Mouse (Mus musculus): Measurements from ENCODE around the gene Aldh3b1. TPM values are rescaled to one million over a fixed set of nuclear protein-coding genes. Genes with fewer than 3 reads are reported as not detected.

Gene Aldh3b1
- total RNA-seq, 2 experiments from 2014 or later = 3.5 to 4.4 TPM

DNA sequence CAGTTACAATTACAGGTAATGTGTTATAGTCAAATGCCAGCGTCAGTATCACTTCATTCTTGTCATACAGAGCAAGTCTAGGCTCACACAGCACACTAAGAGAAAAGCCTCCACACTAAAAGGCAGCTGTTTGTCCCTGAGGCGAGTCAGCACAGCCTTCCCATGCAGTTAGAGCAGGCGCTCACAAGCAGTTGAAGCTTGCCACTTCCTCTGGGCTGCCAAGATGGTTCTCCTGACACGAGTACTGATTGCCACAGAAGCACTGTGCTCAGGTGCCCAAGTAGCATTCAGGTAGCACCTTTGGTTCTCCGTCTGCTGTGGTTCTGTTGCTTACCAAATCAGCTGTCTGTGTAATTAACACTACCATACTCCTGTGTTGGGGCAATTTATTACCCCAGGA, 40.5 kb downstream of the Aldh3b1 start:
- DNase-seq (ENCODE audit: extremely low spot score in 1 of 2, low spot score in 1 of 2) = no peak

DNA sequence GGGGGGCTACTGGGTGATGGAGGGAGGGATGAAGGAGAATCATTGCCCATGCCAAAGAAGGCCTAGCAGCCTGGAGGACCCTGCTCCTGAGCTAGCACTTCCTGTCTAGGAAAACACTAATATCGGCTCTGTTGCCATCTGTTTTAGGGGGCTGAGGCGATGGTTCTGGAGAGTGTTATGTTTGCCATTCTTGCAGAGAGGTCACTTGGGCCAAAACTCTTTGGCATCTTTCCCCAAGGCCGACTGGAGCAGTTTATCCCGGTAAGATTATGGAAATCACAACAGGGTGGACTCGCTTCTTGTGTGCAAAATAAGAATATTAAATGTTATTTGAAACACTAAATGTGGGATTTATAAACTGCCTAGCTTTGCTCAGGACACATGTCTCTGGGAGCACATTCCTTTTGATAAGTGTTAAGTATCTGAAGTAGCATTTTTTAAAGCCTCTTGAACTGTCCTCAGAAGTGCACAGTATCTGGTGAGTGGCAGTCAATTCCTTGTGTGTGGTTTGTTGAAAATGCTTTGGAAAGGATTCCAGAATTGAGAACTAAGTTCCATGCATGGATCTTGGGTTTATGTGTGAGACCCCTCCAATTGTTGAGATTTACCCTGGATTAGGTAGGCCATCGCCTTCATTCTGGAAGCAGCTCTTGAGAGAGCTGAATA, 45.1 kb downstream of the Aldh3b1 start:
- no peak for DNase-seq (ENCODE audit: extremely low spot score in 1 of 2, low spot score in 1 of 2)

DNA sequence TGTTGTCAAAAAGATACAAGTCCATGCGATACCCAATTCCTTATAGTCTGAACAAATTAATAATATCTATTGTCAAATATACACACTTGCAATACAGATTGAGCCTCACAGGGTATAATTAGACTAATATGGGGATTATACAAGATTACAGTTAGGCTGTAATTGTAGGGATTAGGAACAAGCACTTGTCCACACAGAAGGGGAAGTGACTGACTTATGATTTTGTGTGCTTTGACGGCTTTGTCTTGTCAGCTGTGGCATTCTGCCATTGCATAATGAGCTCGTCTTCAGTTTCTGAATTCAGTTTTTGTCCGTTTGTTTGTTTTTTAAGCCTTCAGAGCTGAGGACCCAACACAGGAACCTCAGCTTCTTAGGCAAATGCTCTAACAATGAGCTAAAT, 47.4 kb downstream of the Aldh3b1 start:
- no peak for DNase-seq (ENCODE audit: extremely low spot score in 1 of 2, low spot score in 1 of 2)

DNA sequence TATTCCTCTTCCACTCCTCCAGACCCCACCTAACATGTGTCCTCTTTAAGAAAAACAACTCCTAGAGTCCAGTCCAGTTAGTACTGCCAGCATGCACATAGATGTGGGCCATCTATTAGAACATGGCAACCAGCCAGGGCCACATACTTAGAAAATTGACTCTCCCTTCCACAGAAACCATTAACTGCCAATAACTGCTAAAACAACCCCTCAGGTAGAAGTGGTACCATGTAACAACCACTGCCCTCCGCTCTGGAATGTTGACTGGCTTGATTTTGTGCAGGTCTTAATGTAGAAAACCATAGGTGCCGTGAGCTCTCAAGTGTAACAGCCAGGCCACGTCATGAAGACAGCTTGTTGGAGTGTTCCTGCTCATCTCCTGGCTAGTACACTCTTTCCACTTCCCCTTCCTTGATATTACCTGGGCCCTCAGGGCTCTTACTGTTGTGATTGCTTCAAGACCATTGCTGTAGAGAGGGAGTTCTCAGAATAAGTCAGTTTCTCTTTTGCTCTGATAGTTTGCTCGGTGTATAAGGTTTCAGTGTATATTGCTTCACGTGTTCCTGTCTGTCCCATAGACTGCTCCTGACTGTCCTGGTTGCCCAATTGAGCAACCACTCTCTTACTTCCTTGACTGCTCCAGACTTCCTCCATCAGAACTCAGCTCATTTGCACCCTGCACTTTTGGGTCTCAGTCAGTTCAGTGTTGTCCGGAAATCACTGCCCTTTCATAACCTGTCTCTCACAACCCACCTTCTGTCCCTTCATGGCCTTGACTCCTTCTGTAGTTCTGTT, 49.4 kb downstream of the Aldh3b1 start:
- no peak for DNase-seq (ENCODE audit: extremely low spot score in 1 of 2, low spot score in 1 of 2)

DNA sequence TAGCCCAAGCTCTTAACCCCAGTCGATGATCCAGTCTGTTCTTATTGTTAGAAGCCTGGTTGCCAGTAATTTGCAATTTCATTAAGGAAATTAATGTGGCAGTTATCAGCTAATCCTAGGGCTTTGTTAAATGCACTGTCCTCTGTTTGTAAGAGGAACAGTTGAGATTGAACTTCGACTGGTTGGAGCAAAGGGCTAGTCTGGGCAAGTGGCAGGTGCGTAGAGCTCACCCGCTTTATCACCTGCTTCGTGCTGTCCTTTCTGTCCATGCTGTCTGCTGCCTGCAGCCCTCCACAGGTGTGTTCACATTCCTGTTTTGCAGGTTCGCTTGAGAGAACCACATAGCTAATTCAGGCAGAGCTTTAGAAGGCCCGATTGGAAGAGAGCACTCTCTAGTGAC, 54.6 kb downstream of the Aldh3b1 start:
- no peak for DNase-seq (ENCODE audit: extremely low spot score in 1 of 2, low spot score in 1 of 2)

DNA sequence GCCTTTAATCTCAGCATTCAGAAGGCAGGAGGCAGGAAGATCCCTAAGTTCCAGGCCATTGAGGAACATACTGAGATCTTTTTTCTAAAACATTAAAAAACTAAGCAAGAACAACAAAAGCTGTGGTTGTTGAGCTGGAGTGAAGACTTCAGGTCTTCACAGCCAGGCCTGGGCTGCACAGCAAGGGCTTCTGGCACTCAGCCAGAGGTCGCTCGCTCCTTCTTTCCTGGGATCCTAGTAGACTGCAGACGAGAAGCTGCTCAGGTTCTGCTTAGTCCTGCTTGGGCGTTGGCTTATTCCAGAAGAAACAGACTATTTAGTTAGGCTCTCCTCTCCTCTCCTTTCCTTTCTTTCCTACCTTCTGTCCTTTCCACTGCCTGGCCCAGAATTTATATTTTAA, 57.2 kb downstream of the Aldh3b1 start:
- DNase-seq (ENCODE audit: extremely low spot score in 1 of 2, low spot score in 1 of 2) = no peak

DNA sequence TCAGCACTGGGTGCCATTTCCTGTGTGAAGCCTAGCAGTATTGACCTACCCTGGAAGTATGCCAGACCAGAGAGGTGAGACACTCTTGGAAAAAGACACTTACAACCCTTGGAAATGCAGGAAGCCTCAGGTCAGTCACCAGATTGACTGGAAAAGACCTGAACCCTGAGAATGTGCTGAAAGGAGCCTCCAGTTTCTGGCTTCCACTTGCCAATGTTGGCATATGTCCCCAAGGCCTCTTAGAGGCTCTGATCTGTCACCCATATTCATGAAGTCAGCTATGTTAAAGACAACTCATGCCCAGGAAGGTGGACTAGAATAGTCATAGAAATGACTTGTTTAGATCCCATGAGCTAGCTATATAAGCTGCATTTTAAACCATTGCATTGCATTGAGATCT, 58.1 kb downstream of the Aldh3b1 start:
- DNase-seq (ENCODE audit: extremely low spot score in 1 of 2, low spot score in 1 of 2) = no peak

DNA sequence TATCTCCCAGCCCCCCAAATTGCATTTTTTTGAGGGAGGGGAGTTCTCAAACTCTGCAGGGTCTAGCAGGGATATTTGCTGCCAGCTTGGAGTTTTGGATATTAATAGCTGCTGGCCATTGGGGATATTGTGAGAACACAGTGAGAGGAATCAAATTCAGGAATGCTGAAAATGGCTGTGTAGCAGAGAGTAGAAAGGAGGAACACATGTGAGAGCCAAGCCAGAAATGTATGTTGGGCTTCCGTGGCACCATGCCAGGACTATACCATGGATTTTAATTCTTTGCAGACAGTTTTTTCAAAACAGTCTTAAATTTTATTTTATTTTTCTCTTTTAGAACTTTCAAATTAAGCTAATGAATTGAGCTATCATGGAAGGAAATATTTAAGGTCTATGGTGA, 61.3 kb downstream of the Aldh3b1 start:
- DNase-seq (ENCODE audit: extremely low spot score in 1 of 2, low spot score in 1 of 2) = no peak

DNA sequence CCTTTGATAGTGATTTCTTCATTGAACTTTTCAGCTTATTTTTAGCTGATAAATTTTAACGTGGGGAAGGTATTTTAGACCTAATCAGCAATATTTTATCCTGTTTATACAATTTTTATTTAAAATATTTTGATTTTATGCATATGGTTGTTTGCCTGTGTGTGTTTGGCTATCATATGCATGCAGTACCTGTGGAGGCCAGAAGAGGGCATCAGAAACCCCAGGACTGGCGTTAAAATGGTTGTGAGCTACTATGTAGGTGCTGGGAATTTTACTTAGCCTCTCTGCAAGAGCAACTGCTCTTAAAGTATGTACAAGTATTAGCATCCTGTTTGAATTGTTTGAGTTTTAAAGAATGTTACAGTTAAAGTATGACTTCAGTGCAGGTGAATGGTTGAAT, 64.6 kb downstream of the Aldh3b1 start:
- no peak for DNase-seq (ENCODE audit: extremely low spot score in 1 of 2, low spot score in 1 of 2)

Other genes with a start within 250 kb of the Aldh3b1 start
- gene Lrp5, start 243.2 kb downstream of the Aldh3b1 start, total RNA-seq (2021) = 10 to 100 TPM; 10.3 to 10.9 TPM
- gene 1810055G02Rik, start 221.5 kb downstream of the Aldh3b1 start, total RNA-seq (2021) = 10 to 100 TPM; 28.3 to 28.6 TPM
- gene Kmt5b, start 162.4 kb downstream of the Aldh3b1 start, total RNA-seq (2021) = 10 to 100 TPM; 51.6 to 55.2 TPM
- 10 to 100 TPM; 78.4 to 97.2 TPM for gene Chka, start 78.0 kb downstream of the Aldh3b1 start, total RNA-seq (2021)
- 10 to 100 TPM; 17.3 to 21.5 TPM for gene Tcirg1, start 22.7 kb downstream of the Aldh3b1 start, total RNA-seq (2021)
- 100 to 1,000 TPM; 134 to 151 TPM for gene Ndufs8, start 17.0 kb downstream of the Aldh3b1 start, total RNA-seq (2021)
- gene Unc93b1, start 5.4 kb upstream of the Aldh3b1 start, total RNA-seq (2021) = 10 to 100 TPM; 16.7 to 20.6 TPM
- gene Aldh3b3, start 28.8 kb upstream of the Aldh3b1 start, total RNA-seq (2021) = not detected
- 1 to 10 TPM in 1 of 2 experiments, under 1 TPM in 1; 0.81 to 1.2 TPM for gene Aldh3b2, start 42.5 kb upstream of the Aldh3b1 start, total RNA-seq (2021)
- gene Acy3, start 56.8 kb upstream of the Aldh3b1 start, total RNA-seq (2021) = 1 to 10 TPM; 2.0 to 2.5 TPM
- gene Tbx10, start 62.9 kb upstream of the Aldh3b1 start, total RNA-seq (2021) = not detected
- 10 to 100 TPM in 1 of 2 experiments, 1 to 10 TPM in 1; 9.9 to 10.2 TPM for gene Nudt8, start 70.8 kb upstream of the Aldh3b1 start, total RNA-seq (2021)
- 1 to 10 TPM; 1.1 to 1.4 TPM for gene Gm49405, start 70.8 kb upstream of the Aldh3b1 start, total RNA-seq (2021)
- 1 to 10 TPM; 2.4 to 3.3 TPM for gene Doc2g, start 73.5 kb upstream of the Aldh3b1 start, total RNA-seq (2021)
- gene Ndufv1, start 83.0 kb upstream of the Aldh3b1 start, total RNA-seq (2021) = 100 to 1,000 TPM; 222 to 263 TPM
- 100 to 1,000 TPM; 343 to 385 TPM for gene Gstp1, start 108.2 kb upstream of the Aldh3b1 start, total RNA-seq (2021)
- gene Gstp2, start 116.2 kb upstream of the Aldh3b1 start, total RNA-seq (2021) = 10 to 100 TPM; 35.5 to 41.9 TPM
- not detected for gene Gstp3, start 129.8 kb upstream of the Aldh3b1 start, total RNA-seq (2021)
- not detected for gene Cabp2, start 151.8 kb upstream of the Aldh3b1 start, total RNA-seq (2021)
- gene Cdk2ap2, start 167.4 kb upstream of the Aldh3b1 start, total RNA-seq (2021) = 10 to 100 TPM; 28.9 to 37.6 TPM
- gene Pitpnm1, start 170.2 kb upstream of the Aldh3b1 start, total RNA-seq (2021) = 100 to 1,000 TPM; 176 to 181 TPM
- 100 to 1,000 TPM; 102 to 127 TPM for gene Aip, start 196.1 kb upstream of the Aldh3b1 start, total RNA-seq (2021)
- gene Gpr152, start 210.0 kb upstream of the Aldh3b1 start, total RNA-seq (2021) = not detected
- gene Cabp4, start 214.2 kb upstream of the Aldh3b1 start, total RNA-seq (2021) = under 1 TPM in 1 of 2 experiments, not detected in 1; 0.20 TPM
- gene Coro1b, start 218.8 kb upstream of the Aldh3b1 start, total RNA-seq (2021) = 10 to 100 TPM; 87.3 to 89.5 TPM
- 1 to 10 TPM; 1.1 to 2.9 TPM for gene Ptprcap, start 223.8 kb upstream of the Aldh3b1 start, total RNA-seq (2021)
- 10 to 100 TPM; 27.8 to 43.9 TPM for gene Rps6kb2, start 233.5 kb upstream of the Aldh3b1 start, total RNA-seq (2021)
- gene Carns1, start 245.7 kb upstream of the Aldh3b1 start, total RNA-seq (2021) = 10 to 100 TPM in 1 of 2 experiments, 1 to 10 TPM in 1; 8.2 to 11.7 TPM